Mouse (Mus musculus) liver, postnatal 0 days (tissue): ENCODE data around the gene Lrrc7. TPM values are rescaled to one million over a fixed set of nuclear protein-coding genes. Genes with fewer than 3 reads are reported as not detected.

Experiments used
- ATAC-seq: fragments of 200-750 bp; cut with Nextera tagmentation; 2 replicates; pipeline ENCODE4 v1.8.0; 2017; ENCODE audit warnings: mild to moderate bottlenecking, moderate library complexity
- DNase-seq: peaks from one replicate; pipeline ENCODE4 v3.0.0-alpha.2; 2016
- H3K27ac ChIP-seq: fragments of 300-500 bp; sonication (generic); 2 replicates; pipeline ENCODE4 v1.5.1; 2014; ENCODE audit warnings: antibody characterized with exemption, moderate library complexity, mild to moderate bottlenecking, low read depth
- H3K27me3 ChIP-seq: fragments of 300-500 bp; sonication (generic); 2 replicates; pipeline ENCODE4 v1.6.1; 2014; ENCODE audit warnings: low read length, control low read depth, mixed read lengths; ENCODE audit not compliant: insufficient read depth
- H3K36me3 ChIP-seq: fragments of 300-500 bp; sonication (generic); replicated peaks from 2 replicates; pipeline ENCODE4 v1.6.1; 2014; ENCODE audit warnings: mild to moderate bottlenecking, control low read depth, low read length, moderate library complexity, mixed read lengths; ENCODE audit not compliant: insufficient read depth
- H3K4me1 ChIP-seq: fragments of 300-500 bp; sonication (generic); 2 replicates; pipeline ENCODE4 v1.6.1; 2014; ENCODE audit warnings: antibody characterized with exemption, mild to moderate bottlenecking, control low read depth; ENCODE audit not compliant: insufficient read depth
- H3K4me2 ChIP-seq: fragments of 300-500 bp; sonication (generic); 2 replicates; pipeline ENCODE4 v1.6.1; 2014; ENCODE audit warnings: low read depth, mild to moderate bottlenecking, low read length, moderate library complexity, mixed read lengths
- H3K4me3 ChIP-seq: fragments of 300-500 bp; sonication (generic); 2 replicates; pipeline ENCODE4 v1.5.1; 2014; ENCODE audit warnings: low read depth, low read length
- H3K9ac ChIP-seq: fragments of 300-500 bp; sonication (generic); replicated peaks from 2 replicates; pipeline ENCODE4 v1.6.1; 2014; ENCODE audit warnings: mild to moderate bottlenecking, moderate library complexity
- H3K9me3 ChIP-seq: fragments of 300-500 bp; sonication (generic); 2 replicates; pipeline ENCODE4 v1.6.1; 2016; ENCODE audit warnings: mild to moderate bottlenecking, control low read depth, low read length, mixed read lengths
- CTCF ChIP-seq: sonication (generic); IDR thresholded peaks from 2 replicates; pipeline ENCODE4 v1.5.1; 2016; ENCODE audit warnings: antibody characterized with exemption, low read depth
- EP300 ChIP-seq: IDR thresholded peaks from 2 replicates; pipeline ENCODE4 v1.6.1; 2016; ENCODE audit warnings: antibody characterized with exemption, low read depth, mild to moderate bottlenecking
- WGBS: fragments of 180-500 bp; shearing (Covaris S2); extraction: QIAGEN DNeasy Blood & Tissue Kit; methylation state at CpG from one replicate; pipeline ENCODE4 v1.1.7; 2014; ENCODE audit not compliant: insufficient replicate concordance; 5-methylcytosine and 5-hydroxymethylcytosine counted together
- polyA plus RNA-seq: library from polyadenylated mRNA; unstranded; fragments of >200 nt; fragmentation: Nextera tagmentation; extraction: Ambion mirVana; gene quantifications from 2 replicates; pipeline ENCODE4 v1.2.1, GENCODE M21; 2015

Lrrc7 gene
- polyA plus RNA-seq, 1 experiment from 2014 or later: 0.01 TPM

DNA sequence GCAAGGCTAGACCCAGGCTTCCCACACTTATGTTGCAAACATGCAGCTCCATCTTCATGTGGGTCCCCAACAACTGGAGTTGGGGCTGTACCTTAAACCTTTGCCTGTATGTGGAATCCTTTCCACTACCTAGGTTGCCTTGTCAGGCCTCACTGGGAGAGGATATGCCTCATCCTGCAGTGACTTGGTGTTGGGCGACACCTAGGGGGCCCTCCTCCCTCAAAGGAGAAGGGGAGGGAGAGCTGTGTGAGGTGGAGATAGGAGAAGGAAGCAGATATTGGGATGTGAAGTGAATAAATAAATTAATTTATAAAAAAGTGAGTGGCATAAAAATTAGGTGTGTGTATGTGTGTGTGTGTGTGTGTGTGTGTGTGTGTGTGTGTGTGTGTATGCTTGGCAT is 68.3 kb downstream of the Lrrc7 start:
- ATAC-seq (no peak), DNase-seq (no peak)
- Histone ChIP-seq H3K9ac (no peak overlapping the region), H3K4me3 (no peak overlapping the region), H3K4me2 (no peak overlapping the region), H3K4me1 (no peaks in the 10 kb centered on the region), H3K9me3 (no peaks in the 10 kb centered on the region), H3K36me3 (no peaks in the 10 kb centered on the region), H3K27ac (no peak overlapping the region), H3K27me3 (no peaks in the 10 kb centered on the region)
- no peak for TF ChIP-seq CTCF
- no peak for TF ChIP-seq EP300
- 73% methylated on average over 1 of the region's 1 CpGs for WGBS

DNA sequence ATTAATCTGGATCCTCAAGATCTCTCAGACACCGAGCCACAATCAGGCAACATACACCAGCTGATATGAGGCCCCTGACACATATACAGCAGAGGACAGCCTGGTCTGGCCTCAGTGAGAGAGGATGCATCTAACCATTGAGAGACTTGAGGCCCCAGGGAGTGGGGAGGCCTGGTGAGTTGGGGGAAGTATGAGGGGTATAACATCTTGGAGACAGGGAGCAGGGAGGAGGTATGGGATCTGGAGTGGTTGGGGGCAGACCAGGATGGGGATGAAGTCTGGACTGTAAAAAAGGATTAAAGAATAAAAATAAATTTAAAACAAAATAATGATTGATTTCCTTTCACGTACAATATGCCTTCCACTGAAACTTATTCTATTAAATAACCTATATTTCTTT is 82.3 kb downstream of the Lrrc7 start:
- H3K27ac ChIP-seq: no peak overlapping the region
- DNase-seq (no peak), ATAC-seq (no peak)
- H3K4me3 ChIP-seq: no peak overlapping the region
- 72% methylated on average over 2 of the region's 2 CpGs for WGBS
- no peaks in the 10 kb centered on the region for H3K4me1 ChIP-seq
- no peak overlapping the region for H3K4me2 ChIP-seq
- TF ChIP-seq EP300: no peak
- TF ChIP-seq CTCF: no peak
- H3K36me3 ChIP-seq: no peaks in the 10 kb centered on the region
- H3K9me3 ChIP-seq: no peaks in the 10 kb centered on the region
- no peak overlapping the region for H3K9ac ChIP-seq
- H3K27me3 ChIP-seq: no peaks in the 10 kb centered on the region

DNA sequence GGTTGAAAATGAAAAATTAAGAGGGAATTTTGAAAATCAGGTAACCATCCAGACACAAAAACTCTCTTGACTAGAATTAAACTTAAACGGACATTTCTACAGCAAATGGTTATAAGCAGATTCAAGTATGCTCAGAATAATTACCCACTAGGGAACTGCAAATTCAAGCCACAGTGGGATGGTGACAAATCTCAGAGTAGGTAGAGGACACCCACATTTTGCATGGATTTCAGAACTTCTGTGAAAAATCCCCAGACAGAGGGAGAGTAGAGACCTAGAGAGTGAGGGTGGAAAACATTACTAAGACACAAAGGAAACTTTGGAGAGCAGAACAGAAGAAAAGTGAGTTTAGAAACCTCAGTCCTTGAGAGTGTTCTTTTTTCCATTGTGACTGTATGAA is 161.4 kb downstream of the Lrrc7 start:
- no peaks in the 10 kb centered on the region for H3K4me1 ChIP-seq
- no peak overlapping the region for H3K4me3 ChIP-seq
- no peak for TF ChIP-seq CTCF
- TF ChIP-seq EP300: no peak
- no peaks in the 10 kb centered on the region for H3K36me3 ChIP-seq
- no peak overlapping the region for H3K9ac ChIP-seq
- no peaks in the 10 kb centered on the region for H3K27me3 ChIP-seq
- H3K9me3 ChIP-seq: no peaks in the 10 kb centered on the region
- WGBS: 77% methylated on average over 1 of the region's 1 CpGs
- no peak overlapping the region for H3K27ac ChIP-seq
- DNase-seq (no peak), ATAC-seq (no peak)
- H3K4me2 ChIP-seq: no peak overlapping the region

DNA sequence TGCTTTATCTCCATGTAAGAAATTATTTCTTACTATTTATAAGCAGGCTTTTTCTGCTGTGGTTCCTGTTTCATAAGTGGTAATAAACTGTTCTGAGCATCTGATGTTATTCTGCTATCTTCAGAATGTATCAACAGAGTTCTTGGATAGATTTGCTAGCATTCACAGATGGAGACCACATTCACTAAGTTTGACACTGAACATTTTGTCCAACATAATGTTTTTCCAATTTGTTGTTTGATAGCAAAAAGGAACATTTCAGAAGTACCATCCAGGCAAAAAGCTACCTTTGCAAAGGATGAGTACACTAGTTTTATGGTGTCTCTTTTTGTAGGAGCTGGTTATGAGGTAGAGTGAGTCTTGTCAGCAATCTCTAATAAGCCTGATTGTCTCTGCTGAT is 170.5 kb downstream of the Lrrc7 start:
- H3K27me3 ChIP-seq: no peaks in the 10 kb centered on the region
- H3K36me3 ChIP-seq: no peaks in the 10 kb centered on the region
- no peak overlapping the region for H3K27ac ChIP-seq

DNA sequence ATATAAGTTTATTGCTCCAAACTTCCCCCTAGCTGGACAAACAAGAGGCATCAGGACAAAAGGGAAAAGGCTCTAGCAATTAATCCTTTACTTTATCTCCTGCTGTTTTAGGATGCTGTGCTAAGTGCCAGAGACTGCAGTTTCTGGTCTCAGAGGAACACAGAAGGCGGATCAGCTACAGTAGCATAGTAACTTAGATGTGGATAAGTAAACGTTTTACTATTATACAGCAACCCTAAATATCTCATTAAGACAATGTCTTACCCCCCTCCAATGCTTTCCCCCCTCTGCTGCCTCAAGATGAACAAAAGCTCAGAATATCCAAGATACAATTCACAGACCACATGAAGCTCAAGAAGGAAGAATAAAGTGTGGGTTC is 174.0 kb downstream of the Lrrc7 start:
- no peaks in the 10 kb centered on the region for H3K27me3 ChIP-seq
- no peak overlapping the region for H3K27ac ChIP-seq
- H3K9ac ChIP-seq: no peak overlapping the region
- H3K4me3 ChIP-seq: no peak overlapping the region
- no peak for ATAC-seq
- WGBS: 34% methylated on average over 2 of the region's 2 CpGs
- no peaks in the 10 kb centered on the region for H3K9me3 ChIP-seq
- no peak overlapping the region for H3K4me2 ChIP-seq
- TF ChIP-seq EP300 (no peak), CTCF (no peak)
- DNase-seq: no peak
- no peaks in the 10 kb centered on the region for H3K4me1 ChIP-seq
- H3K36me3 ChIP-seq: no peaks in the 10 kb centered on the region

More for the DNA sequence above, 170.5 kb downstream of the Lrrc7 start:
- H3K9me3 ChIP-seq: no peaks in the 10 kb centered on the region
- no peak overlapping the region for H3K9ac ChIP-seq
- TF ChIP-seq CTCF (no peak), EP300 (no peak)
- H3K4me2 ChIP-seq: no peak overlapping the region
- no peak for ATAC-seq
- no peak for DNase-seq
- H3K4me1 ChIP-seq: no peaks in the 10 kb centered on the region
- H3K4me3 ChIP-seq: no peak overlapping the region

DNA sequence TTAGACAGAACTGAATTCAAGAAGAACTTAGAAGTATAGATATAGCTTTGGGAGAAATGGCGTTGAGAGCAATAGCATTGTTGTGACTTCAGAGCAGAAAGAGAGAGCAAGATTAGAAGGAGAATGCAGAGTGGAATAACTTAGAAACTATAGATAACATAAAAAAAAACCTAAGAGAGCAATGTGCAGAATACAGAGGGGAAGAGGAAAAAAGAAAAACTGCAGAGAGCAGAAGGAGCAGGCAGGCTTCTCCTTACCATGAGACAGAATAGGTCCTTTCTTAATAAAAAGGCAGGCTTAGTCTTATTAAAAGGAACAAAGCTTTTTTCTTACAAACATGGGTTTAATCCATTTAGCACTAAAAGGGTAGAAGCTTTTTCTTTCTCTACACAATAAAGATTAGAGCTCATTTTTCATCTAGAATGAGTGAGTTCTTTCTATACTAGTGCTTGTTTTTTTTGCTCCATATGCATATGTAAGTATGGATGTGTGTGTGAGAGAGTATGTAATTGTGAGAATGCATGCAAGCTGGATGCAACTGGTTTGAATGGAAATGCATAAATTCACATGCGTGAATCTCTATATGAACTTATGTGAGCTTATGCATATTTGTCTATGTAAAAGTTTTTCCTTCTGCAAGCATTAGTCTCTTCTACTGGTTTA is 174.5 kb downstream of the Lrrc7 start:
- Histone ChIP-seq H3K4me3 (no peak overlapping the region), H3K4me2 (no peak overlapping the region), H3K27ac (no peak overlapping the region), H3K9me3 (no peaks in the 10 kb centered on the region), H3K27me3 (no peaks in the 10 kb centered on the region), H3K4me1 (no peaks in the 10 kb centered on the region), H3K9ac (no peak overlapping the region), H3K36me3 (no peaks in the 10 kb centered on the region)
- ATAC-seq (no peak), DNase-seq (no peak)
- WGBS: 69% methylated on average over 2 of the region's 2 CpGs
- TF ChIP-seq CTCF: no peak
- no peak for TF ChIP-seq EP300

DNA sequence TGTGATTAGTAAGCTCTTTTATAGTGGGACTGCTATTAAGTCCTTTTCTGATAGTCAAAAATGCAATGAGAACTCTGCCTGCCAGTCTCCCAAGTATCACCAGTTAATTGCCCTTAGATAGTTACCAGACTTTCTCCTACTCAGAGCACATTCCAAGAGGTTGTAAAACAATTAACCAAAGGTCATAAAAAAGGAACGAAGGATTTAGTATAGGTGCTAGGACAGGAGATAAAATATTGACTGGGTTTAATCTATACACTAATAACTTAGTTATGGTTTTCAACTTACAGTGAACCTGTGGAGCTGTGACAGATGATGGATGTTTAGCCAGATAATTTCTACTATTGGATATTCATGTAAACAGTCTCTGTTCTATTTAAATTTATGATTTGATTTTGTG is 175.2 kb downstream of the Lrrc7 start:
- Histone ChIP-seq H3K27me3 (no peaks in the 10 kb centered on the region), H3K4me1 (no peaks in the 10 kb centered on the region), H3K27ac (no peak overlapping the region), H3K4me2 (no peak overlapping the region), H3K9ac (no peak overlapping the region), H3K36me3 (no peaks in the 10 kb centered on the region), H3K4me3 (no peak overlapping the region), H3K9me3 (no peaks in the 10 kb centered on the region)
- 19% methylated on average over 1 of the region's 1 CpGs for WGBS
- ATAC-seq (no peak), DNase-seq (no peak)
- TF ChIP-seq CTCF (no peak), EP300 (no peak)
